Mouse (Mus musculus): ENCODE measurements around the gene Prdm1.

Gene Prdm1

GRCm38 (mm10) chr10:44528291-44529082 lies at the start of gene Prdm1:
Prdm1 (minus strand) TSS chr10:44528501.
- DNase-seq, result no peak

- DNase-seq, result no peak
Observed at GRCm38 (mm10) chr10:44565971-44566370, 37.7 kb upstream of the Prdm1 start.

DNA sequence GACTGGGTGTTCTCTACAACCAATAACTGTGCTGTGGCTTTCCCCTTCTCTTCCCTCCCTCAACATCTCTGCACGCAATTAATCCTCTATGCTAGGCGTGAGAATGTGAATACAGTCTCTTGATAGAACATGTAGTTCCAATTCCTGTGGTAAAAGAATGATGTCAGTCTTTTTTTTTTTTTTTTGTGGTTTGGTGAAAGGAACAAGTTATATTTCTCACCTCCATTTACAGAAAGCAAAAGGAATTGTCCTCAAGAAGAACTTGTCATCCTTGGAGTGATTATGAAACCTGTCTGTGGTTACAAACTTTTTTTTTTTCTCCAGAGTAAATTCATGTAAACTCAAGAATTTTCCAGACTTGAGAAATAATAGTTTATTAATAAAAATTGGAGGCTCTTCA lies 36.8 kb upstream of the Prdm1 start:
- no peak for DNase-seq

DNA sequence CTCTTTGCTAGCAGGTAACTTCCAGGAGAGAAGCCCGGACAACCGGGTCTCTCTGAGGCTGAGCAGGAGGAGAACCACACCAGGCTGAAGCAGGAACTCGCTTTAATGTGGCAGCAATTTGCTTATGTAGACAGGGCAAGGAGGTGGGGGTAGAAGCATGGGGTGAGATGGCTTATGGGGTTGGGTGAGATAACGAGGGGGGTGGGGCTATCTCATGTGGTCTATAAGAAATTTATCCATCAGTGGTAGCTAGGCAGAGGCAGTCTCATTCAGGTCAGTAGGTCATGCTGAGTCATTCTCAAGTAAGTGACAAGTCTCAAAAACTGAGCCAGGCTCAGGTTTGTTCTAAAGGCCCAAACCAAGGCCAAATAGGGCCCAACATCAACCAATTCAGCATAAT lies 28.5 kb upstream of the Prdm1 start:
- peak; percentile 58 for DNase-seq

DNA sequence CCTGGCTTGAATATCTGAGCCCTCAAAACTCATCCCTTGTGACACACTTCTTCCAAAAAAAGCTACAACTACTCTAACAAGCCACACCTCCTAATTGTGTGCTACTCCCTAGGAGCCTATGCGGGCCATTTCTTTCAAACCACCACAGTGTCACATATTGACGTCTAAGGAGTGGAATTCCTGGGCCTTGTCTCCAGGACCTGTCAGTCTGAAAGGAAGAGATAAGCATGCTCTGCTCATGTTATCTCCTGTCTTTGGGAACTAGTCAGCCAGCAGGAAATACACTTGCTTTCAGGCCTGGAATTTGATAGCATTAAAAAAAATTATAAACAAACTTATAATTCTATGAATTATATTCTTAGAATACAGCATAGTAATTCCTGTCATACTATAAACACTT lies 27.0 kb upstream of the Prdm1 start:
- peak; percentile 33 for DNase-seq

DNA sequence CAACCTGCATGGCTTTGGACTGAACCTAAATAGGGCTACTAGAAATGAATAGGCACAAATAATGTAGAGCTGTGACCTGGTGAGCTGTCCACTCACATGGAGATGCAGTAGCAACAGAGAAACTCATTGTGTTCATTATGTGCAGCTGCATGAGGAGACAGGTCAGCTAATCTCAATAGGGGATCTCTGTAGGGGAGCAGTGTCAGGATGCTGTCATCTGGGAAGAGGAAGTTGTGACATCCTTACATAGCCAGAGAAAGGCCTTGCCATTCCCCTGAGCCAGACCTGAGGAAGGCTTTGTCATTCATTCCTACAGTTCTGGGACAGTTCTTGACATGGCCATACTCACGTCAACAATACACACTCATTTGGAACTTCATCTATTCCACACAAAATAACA lies 25.3 kb upstream of the Prdm1 start:
- DNase-seq, result no peak

- no peak for DNase-seq
Observed at GRCm38 (mm10) chr10:44539033-44539578, 10.8 kb upstream of the Prdm1 start.

GRCm38 (mm10) chr10:44538137-44538536 lies 9.8 kb upstream of the Prdm1 start:
- no peak for DNase-seq

DNA sequence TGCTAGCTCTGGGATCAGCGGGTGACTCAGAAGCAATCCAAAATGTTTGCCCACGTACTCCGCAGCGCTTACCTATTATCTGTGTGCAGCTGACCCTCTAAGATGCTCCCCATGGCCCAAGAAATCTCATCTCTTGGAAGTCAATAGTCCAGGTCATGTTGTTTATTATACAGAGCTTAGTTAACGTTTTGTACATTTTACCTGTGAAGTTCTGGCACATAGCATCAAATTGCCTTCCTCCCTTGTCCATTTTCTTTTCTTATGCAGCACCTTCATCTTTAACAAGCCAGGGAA lies 1.7 kb upstream of the Prdm1 start:
- no peak for DNase-seq

GRCm38 (mm10) chr10:44529218-44530066 lies 1.1 kb upstream of the Prdm1 start:
- DNase-seq, result peak; percentile 90

GRCm38 (mm10) chr10:44527651-44528050 lies 650 bp downstream of the Prdm1 start:
- DNase-seq, result no peak

- DNase-seq, result peak; percentile 26
Observed at GRCm38 (mm10) chr10:44526751-44527591, 1.3 kb downstream of the Prdm1 start.

GRCm38 (mm10) chr10:44520189-44520588 lies 8.1 kb downstream of the Prdm1 start:
- DNase-seq, result no peak

GRCm38 (mm10) chr10:44518631-44519030 lies 9.7 kb downstream of the Prdm1 start:
- DNase-seq, result no peak

GRCm38 (mm10) chr10:44513108-44513507 lies 15.2 kb downstream of the Prdm1 start:
- DNase-seq, result no peak

- no peak for DNase-seq
Observed at GRCm38 (mm10) chr10:44511029-44511428, 17.3 kb downstream of the Prdm1 start.

DNA sequence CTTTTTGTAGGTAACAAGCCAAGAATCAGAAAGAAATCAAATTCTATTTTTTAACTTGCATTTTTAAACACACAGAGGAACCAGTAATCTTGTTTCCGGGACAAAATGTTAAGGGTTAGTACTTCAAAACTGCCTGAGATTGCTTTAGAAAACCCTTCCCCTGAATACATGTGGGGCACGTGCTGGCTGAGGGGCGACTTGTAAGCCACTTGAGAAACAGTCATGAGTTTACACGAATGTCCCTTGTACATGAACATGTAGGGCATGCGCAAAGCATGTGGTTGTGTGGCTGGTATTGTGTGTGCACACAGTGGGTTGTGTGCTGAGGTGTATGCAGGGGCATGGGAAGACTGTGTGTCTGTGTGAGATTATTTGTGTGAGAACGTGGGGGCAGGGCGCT lies 19.7 kb downstream of the Prdm1 start:
- no peak for DNase-seq

- no peak for DNase-seq
Observed at GRCm38 (mm10) chr10:44507984-44508383, 20.3 kb downstream of the Prdm1 start.

DNA sequence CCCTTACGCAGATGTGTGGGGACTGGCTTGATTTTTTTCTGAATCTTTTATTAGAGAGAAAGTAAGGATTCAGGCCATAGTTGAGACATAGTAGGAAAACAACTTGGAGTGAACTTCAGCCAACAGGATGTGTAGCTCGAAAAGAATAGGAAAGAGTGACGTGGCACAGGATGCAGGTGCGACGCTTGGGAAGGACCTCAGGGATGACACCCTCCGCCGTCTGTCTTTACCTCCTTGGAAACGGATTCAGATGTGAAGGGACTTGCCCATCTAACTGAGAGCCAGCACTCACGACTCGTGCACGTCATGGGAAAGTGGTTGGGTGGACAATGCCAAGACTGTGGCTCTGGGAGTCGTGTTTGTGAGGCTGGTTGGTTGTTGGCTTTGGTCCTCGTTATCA lies 25.4 kb downstream of the Prdm1 start:
- no peak for DNase-seq

- no peak for DNase-seq
Observed at GRCm38 (mm10) chr10:44499897-44500519, 28.3 kb downstream of the Prdm1 start.

- DNase-seq, result no peak
Observed at GRCm38 (mm10) chr10:44493818-44494492, 34.3 kb downstream of the Prdm1 start.
